In the genomic region with DNA sequence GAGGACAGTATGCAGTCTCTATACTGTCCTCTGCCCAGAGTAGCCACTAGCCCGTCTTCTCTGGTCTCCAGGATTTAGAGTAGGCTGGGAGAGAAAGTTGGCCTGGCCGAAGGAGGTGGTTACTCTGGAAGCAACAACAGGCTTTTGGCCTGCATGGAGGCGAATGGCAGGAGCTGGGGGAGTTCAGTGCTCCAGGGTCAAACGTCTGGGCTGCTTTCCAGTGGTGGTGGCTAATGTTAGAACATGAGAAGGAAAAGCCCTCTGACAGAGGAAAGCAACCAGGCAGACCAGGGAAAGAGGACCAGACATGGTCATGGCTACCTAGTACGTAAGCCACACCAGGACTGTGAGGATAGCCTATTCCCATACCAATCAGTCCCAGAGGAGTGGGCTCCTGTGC, we compare ENCODE assay signal across 9 mouse cellular contexts. TPM values are rescaled to one million over a fixed set of nuclear protein-coding genes. Genes with fewer than 3 reads are reported as not detected.
DNase-seq lines count a peak whose midpoint lies in the region; ATAC-seq and TF ChIP-seq lines count a peak whose summit lies in the region.
"Had no signal": no experiment of that assay in that cellular context is flagged by ENCODE, and none has a peak within 500 bp of the region (broad histone marks: within the 10 kb centered on the region; RNA-seq: fewer than 3 reads in every experiment).

No protein-coding gene starts in this region.

- H3K4me3 ChIP-seq in heart, embryonic 11.5 days (ENCODE audit: low read depth, low read length), result no peak overlapping the region
- H3K4me3 ChIP-seq in lung, embryonic 14.5 days (ENCODE audit: low read depth, low read length), result no peak overlapping the region; the same call in 1 of the 2 replicates

- intact Hi-C loops in heart, postnatal 36 days (cut with DNase I), result loop anchor here (5.0 kb wide), 2 partner anchors 37 to 122 kb away; a partner anchor contains a TSS

- TF ChIP-seq CTCF in lung, embryonic 14.5 days (IDR thresholded peaks at IDR 0.05; ENCODE audit: low read depth), result no peak

- DNase-seq in heart, adult 18-20 months, result peak; percentile 87 to 92
- DNase-seq in adrenal gland, postnatal 36 days, result peak; percentile 88
- peak; percentile 74 for DNase-seq in heart, postnatal 36 days
- DNase-seq in lung, embryonic 14.5 days, result peak; percentile 48
- DNase-seq in cerebellum, postnatal 4 days (ENCODE audit: low spot score in 2 of 2), result no peak
- DNase-seq in MN1 (ENCODE audit: low spot score), result no peak
- no peak for DNase-seq in B cell, adult 2 months

- H3K36me3 ChIP-seq in heart, embryonic 11.5 days (ENCODE audit: control insufficient read depth, insufficient read depth, low read length), result 0 out of 2 replicates have a peak, but pooled peaks cover 3% of the 10 kb centered on the region
- H3K36me3 ChIP-seq in lung, embryonic 14.5 days (ENCODE audit: insufficient read depth), result peaks cover 36% of the 10 kb centered on the region

- 0 out of 2 replicates have a peak, but pooled peaks cover under 1% of the 10 kb centered on the region for H3K27me3 ChIP-seq in heart, embryonic 11.5 days (ENCODE audit: control insufficient read depth, insufficient read depth, low read length)
- H3K27me3 ChIP-seq in lung, embryonic 14.5 days (ENCODE audit: insufficient read depth, low read length), result no peaks in the 10 kb centered on the region

- H3K27ac ChIP-seq in heart, embryonic 11.5 days (ENCODE audit: low read depth, low read length), result no peak overlapping the region
- H3K27ac ChIP-seq in lung, embryonic 14.5 days (ENCODE audit: low read depth), result no peak overlapping the region

- H3K4me1 ChIP-seq in heart, embryonic 11.5 days (ENCODE audit: control insufficient read depth, insufficient read depth, low read length), result peaks cover 13% of the 10 kb centered on the region; the same call in 1 of the 2 replicates
- 0 out of 2 replicates have a peak, but pooled peaks cover 3% of the 10 kb centered on the region for H3K4me1 ChIP-seq in lung, embryonic 14.5 days (ENCODE audit: insufficient read depth)

- ATAC-seq in heart, embryonic 11.5 days (replicated peaks; ENCODE audit: insufficient number of reproducible peaks, low FRiP score, low TSS enrichment), result no peak
- ATAC-seq in lung, embryonic 14.5 days (ENCODE audit: insufficient read depth), result no peak
- ATAC-seq: midbrain, embryonic 16.5 days had no signal

- 81% methylated on average over 5 of the region's 5 CpGs for WGBS in heart, embryonic 11.5 days (ENCODE audit: insufficient replicate concordance)
- 81% methylated on average over 5 of the region's 5 CpGs for WGBS in lung, embryonic 14.5 days

- no peak overlapping the region for H3K4me2 ChIP-seq in heart, embryonic 11.5 days
- H3K4me2 ChIP-seq in lung, embryonic 14.5 days, result no peak overlapping the region; the same call in 1 of the 2 replicates

- no peaks in the 10 kb centered on the region for H3K9me3 ChIP-seq in heart, embryonic 11.5 days (replicated peaks; ENCODE audit: control insufficient read depth, low read length)
- no peaks in the 10 kb centered on the region for H3K9me3 ChIP-seq in lung, embryonic 14.5 days (ENCODE audit: low read depth, low read length)

- H3K9ac ChIP-seq in heart, embryonic 11.5 days (ENCODE audit: low read depth, low read length), result no peak overlapping the region
- peak overlapping the region; percentile 29 for H3K9ac ChIP-seq in lung, embryonic 14.5 days

RNA-seq across cellular contexts. Expression of a gene that starts 38.4 kb away (rescaled TPM):
- total RNA-seq in heart, adult 18-20 months (2021), result 10 to 100 TPM; 21.3 to 22.5 TPM
- polyA plus RNA-seq in heart, embryonic 11.5 days (2014; fragmentation: Nextera tagmentation; extraction: Ambion mirVana), result 11.9 and 14.5 TPM in 2 replicates
- 10 to 100 TPM; 65.9 to 94.9 TPM for total RNA-seq in adrenal gland, postnatal 36 days (2021)
- total RNA-seq in heart, postnatal 36 days (2021), result 10 to 100 TPM; 22.7 to 25.5 TPM
- 31.2 and 32.4 TPM in 2 replicates for polyA plus RNA-seq in lung, embryonic 14.5 days (2014; fragmentation: Nextera tagmentation; extraction: Ambion mirVana)

Comparison
In these comparisons a context has a peak if more than half of its experiments do, and no peak if none do; other contexts are left out.
1. DNase-seq: peak in heart, adult 18-20 months (2 of 2), adrenal gland, postnatal 36 days (2 of 2), heart, postnatal 36 days (2 of 2) and lung, embryonic 14.5 days (single experiment); none in cerebellum, postnatal 4 days (0 of 2), MN1 (single experiment) and B cell, adult 2 months (0 of 2).